Mouse (Mus musculus): ENCODE results near the gene Sec23a.

DNA sequence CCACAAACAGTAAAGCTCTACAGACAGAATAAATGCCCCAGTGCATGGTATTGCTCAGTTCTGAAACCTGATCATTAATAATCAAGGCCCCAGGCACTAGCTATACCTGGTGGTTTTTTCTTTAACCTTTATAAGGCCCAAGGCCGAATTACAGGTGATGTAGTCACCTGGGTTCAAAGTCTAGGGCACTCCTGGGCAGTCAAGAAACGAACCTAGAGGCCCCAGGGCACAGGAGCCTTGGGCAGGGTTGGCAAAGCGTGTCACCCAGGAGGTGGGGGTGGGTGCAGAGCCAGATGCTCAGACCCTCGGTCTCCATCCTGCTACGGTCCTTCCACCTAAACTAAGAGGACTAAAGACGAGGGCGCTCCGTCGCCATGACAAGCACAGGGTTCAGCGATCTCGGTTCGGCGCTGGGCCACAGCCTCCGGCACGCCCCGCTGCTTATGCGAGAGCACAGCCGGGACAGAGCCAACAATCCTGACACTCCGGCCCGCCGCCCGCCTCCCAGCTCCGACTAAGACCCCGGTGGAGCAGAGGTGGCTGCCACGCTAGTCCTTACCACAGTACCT lies 458 bp downstream of the Sec23a start:
- no peak for TF ChIP-seq CTCF (IDR thresholded peaks at IDR 0.05; ENCODE audit: borderline replicate concordance, control insufficient read depth, extremely low read depth, insufficient read depth, low read length, poor library complexity)
- no peak for TF ChIP-seq POLR2A (IDR thresholded peaks at IDR 0.05; ENCODE audit: control insufficient read depth, extremely low read depth, insufficient read depth, low read length, poor library complexity)

Measured in thymus, adult 2 months (tissue).